Mouse (Mus musculus): ENCODE data around the gene Olfr609. TPM values are rescaled to one million over a fixed set of nuclear protein-coding genes. Genes with fewer than 3 reads are reported as not detected.
"Not testable (repeated sequence)": the region's sequence is repeated elsewhere in the genome, so short reads cannot be mapped to it uniquely, and the experiment has no call there.

Olfr609 gene
- not detected for total RNA-seq (2021)

DNA sequence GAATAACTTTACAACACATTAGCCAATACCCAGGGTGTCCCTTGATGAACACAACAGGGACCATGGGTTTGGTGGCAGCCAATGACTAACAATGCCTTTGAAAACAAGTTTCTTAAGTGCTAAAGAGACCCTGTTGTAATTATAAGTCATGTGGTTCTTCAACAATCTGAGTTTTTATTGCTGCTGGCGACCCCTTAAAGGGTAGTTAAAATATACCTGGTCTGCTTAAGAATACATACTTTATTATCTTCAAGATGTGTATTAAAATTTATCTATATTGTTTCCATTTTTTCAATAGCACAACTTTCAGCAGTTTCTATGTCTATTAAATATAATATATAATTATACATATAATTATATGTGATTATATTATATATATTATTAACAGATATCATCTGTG is at the start of gene Olfr609:
Olfr609 (minus strand) TSS at position 101 of the 400 bp plus-strand sequence.
- DNase-seq (ENCODE audit: low spot score in 2 of 2) = no peak
- intact Hi-C loops (cut with DNase I) = no loop called here

DNA sequence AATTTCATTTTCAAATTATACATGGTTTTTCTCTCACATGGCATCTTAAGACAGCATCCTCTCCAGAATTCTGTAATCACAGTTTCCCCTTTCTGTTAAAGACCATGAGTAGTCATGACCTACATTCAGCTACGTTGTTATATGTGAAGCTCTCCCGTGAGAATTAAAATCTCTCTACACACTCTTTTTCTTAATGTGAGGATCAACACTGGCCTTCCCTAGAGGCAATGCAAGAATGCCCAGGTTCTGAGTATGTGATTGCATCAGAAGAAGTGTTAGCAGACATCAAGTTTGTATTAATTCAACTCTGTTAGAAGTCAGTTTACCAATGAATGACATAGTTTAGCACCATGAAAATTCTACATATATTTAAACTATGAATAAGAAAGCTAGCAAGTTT is 44.8 kb upstream of the Olfr609 start, which contains the start of gene Olfr612:
Olfr612 (minus strand) TSS at position 101 of the 400 bp plus-strand sequence.
- intact Hi-C loops (cut with DNase I); DNase-seq (ENCODE audit: low spot score in 2 of 2): not testable (repeated sequence)

DNA sequence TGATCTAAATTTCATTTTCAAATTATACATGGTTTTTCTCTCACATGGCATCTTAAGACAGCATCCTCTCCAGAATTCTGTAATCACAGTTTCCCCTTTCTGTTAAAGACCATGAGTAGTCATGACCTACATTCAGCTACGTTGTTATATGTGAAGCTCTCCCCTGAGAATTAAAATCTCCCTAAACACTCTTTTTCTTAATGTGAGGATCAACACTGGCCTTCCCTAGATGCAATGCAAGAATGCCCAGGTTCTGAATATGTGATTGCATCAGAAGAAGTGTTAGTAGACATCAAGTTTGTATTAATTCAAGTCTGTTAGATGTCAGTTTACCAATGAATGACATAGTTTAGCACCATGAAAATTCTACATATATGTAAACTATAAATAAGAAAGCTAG is 22.9 kb upstream of the Olfr609 start, which contains the start of gene Olfr611:
Olfr611 (minus strand) TSS at position 101 of the 400 bp plus-strand sequence.
- intact Hi-C loops (cut with DNase I); DNase-seq (ENCODE audit: low spot score in 2 of 2): not testable (repeated sequence)

- intact Hi-C loops (cut with DNase I) = no loop called here
- no peak for DNase-seq (ENCODE audit: low spot score in 2 of 2)
Observed at GRCm38 (mm10) chr7:103512022-103512421, 14.2 kb upstream of the Olfr609 start, which contains the start of gene Olfr610. Gene Olfr610, minus strand, starts transcription at chr7:103512122.

DNA sequence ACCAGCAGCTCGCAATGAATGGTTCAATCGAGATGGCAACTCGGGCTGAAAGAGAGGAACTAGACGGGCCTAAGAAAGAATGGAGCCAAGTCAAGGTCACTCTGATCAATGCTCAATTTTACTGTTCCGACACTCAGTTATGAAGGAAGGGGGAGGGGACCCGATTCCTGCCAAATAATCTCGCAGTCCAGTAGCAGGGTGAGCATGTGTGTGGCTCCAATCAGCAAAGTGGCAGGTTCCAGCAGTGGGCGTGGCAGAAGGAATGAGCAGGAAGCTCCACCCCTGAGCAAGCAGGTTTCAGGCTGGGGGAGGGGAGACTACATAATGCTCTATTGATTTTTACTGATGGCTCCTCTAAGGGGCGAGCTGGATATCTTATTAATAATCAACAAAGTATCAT is 20.8 kb downstream of the Olfr609 start:
- intact Hi-C loops (cut with DNase I); DNase-seq (ENCODE audit: low spot score in 2 of 2): not testable (repeated sequence)

- intact Hi-C loops (cut with DNase I) = no loop called here
- no peak for DNase-seq (ENCODE audit: low spot score in 2 of 2)
Observed at GRCm38 (mm10) chr7:103469577-103469976, 28.3 kb downstream of the Olfr609 start, which contains the start of gene Olfr608. Gene Olfr608, plus strand, starts transcription at chr7:103469877.

DNA sequence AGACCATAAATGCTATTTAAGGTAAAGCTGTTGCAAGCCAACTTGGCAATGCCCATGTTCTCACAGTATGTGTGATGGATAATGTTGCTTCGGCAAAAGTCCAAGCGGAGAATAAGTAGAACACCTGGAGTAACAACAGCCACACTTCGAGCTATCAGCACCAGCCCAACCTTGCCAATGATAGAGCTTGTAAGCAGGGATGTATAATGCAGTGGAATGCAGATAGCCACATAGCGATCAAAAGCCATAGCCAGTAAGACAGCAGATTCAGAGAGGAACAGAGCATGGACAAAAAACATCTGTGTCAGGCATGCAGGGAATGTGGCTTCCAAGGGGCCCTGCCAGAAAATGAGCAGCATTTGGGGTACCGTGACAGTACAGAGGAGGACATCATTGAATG is 37.3 kb downstream of the Olfr609 start:
- DNase-seq (ENCODE audit: low spot score in 2 of 2) = no peak
- intact Hi-C loops (cut with DNase I) = no loop called here

- DNase-seq (ENCODE audit: low spot score in 2 of 2) = no peak
- intact Hi-C loops (cut with DNase I) = no loop called here
Observed at GRCm38 (mm10) chr7:103448746-103449145, 49.1 kb downstream of the Olfr609 start, which contains the start of gene Olfr606. Gene Olfr606, plus strand, starts transcription at chr7:103449046.

DNA sequence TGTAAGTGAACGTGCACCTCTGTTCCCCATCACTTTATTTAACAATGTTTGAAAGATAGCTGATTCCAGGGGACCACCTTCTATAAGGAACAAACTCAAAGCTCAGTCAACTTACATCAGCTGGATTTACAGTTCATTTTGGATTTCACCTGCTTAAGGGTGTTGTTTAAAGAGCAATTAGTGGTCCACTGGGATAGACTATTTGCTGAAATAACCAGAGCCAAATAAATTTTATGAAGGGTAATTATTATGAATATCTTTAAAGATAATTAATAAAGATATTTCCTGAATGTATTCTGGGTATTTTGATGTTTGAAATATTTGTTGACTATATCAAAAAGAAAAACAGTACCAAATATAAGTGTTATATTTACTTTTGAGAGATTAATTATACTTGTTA is 52.5 kb downstream of the Olfr609 start, which contains the start of gene Olfr605:
Olfr605 (minus strand) TSS at position 101 of the 400 bp plus-strand sequence.
- DNase-seq (ENCODE audit: low spot score in 2 of 2) = no peak
- intact Hi-C loops (cut with DNase I) = no loop called here

Other genes starting within 250 kb of the Olfr609 start
- not detected for gene Usp17ld, start 245.6 kb downstream of the Olfr609 start, total RNA-seq (2021)
- gene Olfr596, start 192.4 kb downstream of the Olfr609 start, total RNA-seq (2021) = not detected
- gene Olfr597, start 181.7 kb downstream of the Olfr609 start, total RNA-seq (2021) = not detected
- not detected for gene Olfr598, start 174.5 kb downstream of the Olfr609 start, total RNA-seq (2021)
- gene Olfr599, start 162.1 kb downstream of the Olfr609 start, total RNA-seq (2021) = not detected
- not detected for gene Olfr600, start 148.4 kb downstream of the Olfr609 start, total RNA-seq (2021)
- not detected for gene Olfr601, start 135.4 kb downstream of the Olfr609 start, total RNA-seq (2021)
- gene Olfr603, start 111.9 kb downstream of the Olfr609 start, total RNA-seq (2021) = not detected
- gene Usp17lc, start 83.0 kb downstream of the Olfr609 start, total RNA-seq (2021) = not detected
- not detected for gene Olfr605, start 52.6 kb downstream of the Olfr609 start, total RNA-seq (2021)
- not detected for gene Olfr606, start 49.0 kb downstream of the Olfr609 start, total RNA-seq (2021)
- gene Olfr607, start 33.9 kb downstream of the Olfr609 start, total RNA-seq (2021) = not detected
- not detected for gene Olfr608, start 28.2 kb downstream of the Olfr609 start, total RNA-seq (2021)
- gene Olfr610, start 14.1 kb upstream of the Olfr609 start, total RNA-seq (2021) = not detected
- gene Olfr611, start 22.8 kb upstream of the Olfr609 start, total RNA-seq (2021) = not detected
- not detected for gene Olfr612, start 44.7 kb upstream of the Olfr609 start, total RNA-seq (2021)
- not detected for gene Olfr613, start 50.0 kb upstream of the Olfr609 start, total RNA-seq (2021)
- not detected for gene Olfr615, start 58.0 kb upstream of the Olfr609 start, total RNA-seq (2021)
- not detected for gene Olfr616, start 71.1 kb upstream of the Olfr609 start, total RNA-seq (2021)
- gene Olfr617, start 75.0 kb upstream of the Olfr609 start, total RNA-seq (2021) = not detected
- not detected for gene Olfr618, start 92.0 kb upstream of the Olfr609 start, total RNA-seq (2021)
- not detected for gene Olfr619, start 102.5 kb upstream of the Olfr609 start, total RNA-seq (2021)
- gene Olfr620, start 114.5 kb upstream of the Olfr609 start, total RNA-seq (2021) = not detected
- gene Olfr622, start 144.6 kb upstream of the Olfr609 start, total RNA-seq (2021) = not detected
- gene Olfr623, start 165.6 kb upstream of the Olfr609 start, total RNA-seq (2021) = not detected
- under 1 TPM in 1 of 2 experiments, not detected in 1; 0.07 TPM for gene Olfr624, start 173.1 kb upstream of the Olfr609 start, total RNA-seq (2021)
- gene Olfr625-ps1, start 184.7 kb upstream of the Olfr609 start, total RNA-seq (2021) = not detected
- not detected for gene Olfr243, start 216.6 kb upstream of the Olfr609 start, total RNA-seq (2021)
- not detected for gene Olfr628, start 232.3 kb upstream of the Olfr609 start, total RNA-seq (2021)
- not detected for gene Olfr629, start 246.9 kb upstream of the Olfr609 start, total RNA-seq (2021)